Mouse (Mus musculus): ENCODE measurements at regions not wholly inside any gene's neighbourhood (a gene's known extent, or its start where the extent isn't known, plus 50 kb on each side); places are given as distances from the start of the nearest gene placed in this dataset.

DNA sequence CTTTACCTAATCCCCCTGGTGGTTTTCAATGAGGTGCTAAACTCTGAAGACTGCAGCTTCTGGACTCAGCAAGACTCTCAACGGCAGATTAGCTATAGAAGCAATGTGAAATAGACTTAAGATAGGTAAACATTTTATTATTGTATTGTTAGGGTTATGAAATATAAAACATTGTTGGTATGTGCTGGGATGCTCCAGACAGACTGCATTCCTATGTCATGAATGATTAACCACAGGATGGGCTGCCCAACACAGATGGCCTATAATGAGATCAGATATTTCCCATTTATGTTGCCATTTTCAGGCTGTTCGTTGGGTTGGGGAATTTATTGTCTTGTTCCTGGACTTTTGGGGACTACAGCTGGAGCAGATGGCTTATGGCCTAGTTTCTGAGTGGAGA lies 1711.3 kb upstream of the Cdh20 start:
- no peak for DNase-seq (ENCODE audit: low read depth, low spot score)

DNA sequence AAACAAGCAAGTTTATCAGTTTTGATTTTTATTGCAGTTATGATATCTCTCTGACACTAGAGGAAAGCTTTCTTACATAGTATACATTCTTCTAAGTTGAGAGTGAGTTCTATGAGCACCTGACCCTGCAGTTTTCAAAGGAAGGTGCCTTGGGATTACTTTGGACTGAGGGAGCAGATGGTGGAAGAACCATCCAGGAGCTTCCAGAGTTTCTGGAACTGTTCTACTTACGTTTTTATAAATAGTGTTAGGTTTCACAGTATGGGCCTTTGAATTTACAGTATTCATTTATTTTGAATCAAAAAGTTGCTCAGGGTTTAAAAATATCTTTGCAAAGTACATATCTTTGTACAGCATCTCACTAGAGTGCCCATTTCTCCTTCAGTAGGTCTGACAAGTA lies 1697.3 kb upstream of the Cdh20 start:
- no peak for DNase-seq (ENCODE audit: low read depth, low spot score)

DNA sequence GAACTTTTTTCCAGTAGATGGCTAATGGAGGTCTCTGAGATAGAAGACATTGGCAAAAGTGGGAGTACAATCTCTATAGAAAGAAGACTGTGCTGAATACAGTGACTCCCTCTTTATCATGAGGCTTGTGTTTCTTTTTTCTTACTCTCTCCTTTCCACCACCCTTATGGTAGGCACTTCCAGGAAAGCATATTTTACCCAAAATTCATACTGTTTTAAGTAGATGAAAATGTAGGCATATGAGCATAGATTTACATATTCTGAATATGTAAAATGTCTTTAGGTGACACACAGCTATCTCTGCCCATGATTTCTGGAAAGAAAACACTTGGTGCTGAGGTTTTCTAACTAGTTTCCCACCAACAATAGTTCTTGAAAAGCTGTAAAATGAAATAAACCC lies 1691.7 kb upstream of the Cdh20 start:
- DNase-seq (ENCODE audit: low read depth, low spot score) = peak; percentile 12

DNA sequence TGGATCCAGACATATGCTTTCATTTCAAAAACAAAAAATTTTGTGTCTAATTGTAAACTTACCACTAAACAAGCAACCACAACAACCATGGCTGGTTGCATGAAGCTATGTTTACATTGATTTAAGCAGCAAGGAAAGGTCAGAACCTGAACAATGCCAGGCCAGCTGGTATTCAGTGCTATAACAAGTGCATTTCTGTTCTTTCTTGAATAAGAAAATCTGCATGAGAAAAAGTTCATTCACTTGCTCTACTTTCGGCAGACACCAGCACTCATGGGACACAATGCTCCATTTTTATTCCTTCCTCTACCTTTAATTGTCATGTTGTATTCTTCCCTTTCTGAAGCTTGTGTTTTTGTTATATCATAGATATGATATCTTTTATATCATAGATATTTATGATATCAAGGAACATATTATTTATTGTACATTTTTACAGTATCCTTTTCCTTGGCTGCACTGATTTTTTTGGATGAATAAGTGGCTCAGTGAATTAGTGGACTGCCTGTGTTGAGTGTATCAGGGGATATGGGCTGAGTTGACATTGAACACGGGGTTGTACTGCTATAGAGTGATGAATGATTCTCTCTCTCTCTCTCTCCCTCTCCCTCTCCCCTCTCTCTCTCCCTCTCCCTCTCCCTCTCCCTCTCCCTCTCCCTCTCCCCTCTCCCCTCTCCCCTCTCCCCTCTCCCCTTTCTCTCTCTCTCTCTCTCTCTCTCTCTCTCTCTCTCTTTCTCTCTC lies 1674.3 kb upstream of the Cdh20 start:
- no peak for DNase-seq (ENCODE audit: low read depth, low spot score)

Measured in brain, embryonic 18.5 days (tissue).